Mouse (Mus musculus) liver, postnatal 0 days (tissue): Measurements from ENCODE around the gene Hbb-bt.

Experiments used
- CTCF ChIP-seq: sonication (generic); IDR thresholded peaks from 2 replicates; pipeline ENCODE4 v1.5.1; 2016; ENCODE audit warnings: antibody characterized with exemption, low read depth
- EP300 ChIP-seq: IDR thresholded peaks from 2 replicates; pipeline ENCODE4 v1.6.1; 2016; ENCODE audit warnings: antibody characterized with exemption, low read depth, mild to moderate bottlenecking

DNA sequence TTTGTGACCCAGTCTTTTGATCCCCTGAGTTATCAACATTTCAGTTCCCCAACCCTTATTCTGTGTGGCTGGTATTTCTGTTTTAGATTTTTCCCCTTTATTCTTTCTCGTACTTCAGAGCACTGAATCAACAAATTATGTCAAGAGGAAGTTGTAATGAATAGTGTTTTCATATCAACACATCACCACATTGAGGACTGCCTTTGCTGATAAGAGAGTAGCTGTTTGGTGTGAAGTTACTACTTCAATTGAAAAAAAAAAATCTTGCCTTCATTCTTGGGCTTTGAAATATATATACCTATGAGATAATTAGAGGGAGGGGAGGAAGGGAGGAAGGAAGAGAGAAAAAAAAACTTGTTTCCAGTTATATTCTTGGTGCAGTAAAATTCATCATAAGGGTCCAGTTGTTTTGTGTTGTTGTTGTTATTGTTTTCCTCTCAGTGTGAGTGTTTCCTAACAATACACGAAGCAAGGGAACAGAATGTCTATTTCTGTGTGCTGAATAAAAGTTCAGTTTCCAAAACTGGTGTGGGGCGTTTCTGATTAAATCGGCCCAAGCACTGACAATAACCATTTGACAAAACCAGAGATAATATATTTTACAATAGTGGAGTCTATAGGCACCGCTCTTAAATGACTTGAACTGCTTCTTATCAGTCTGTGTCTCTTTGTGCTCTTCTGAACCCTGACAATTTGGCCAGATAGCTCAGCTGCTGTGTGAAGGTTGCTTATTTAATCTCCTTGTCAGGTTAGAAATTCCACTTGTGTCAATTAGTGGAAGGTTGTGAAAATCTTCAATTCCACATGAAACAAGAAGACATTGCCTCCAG is 4.6 kb downstream of the Hbb-bt start:
- TF ChIP-seq CTCF = no peak
- TF ChIP-seq EP300 = peak; percentile 97
